Mouse (Mus musculus) thymus, postnatal 14 days (tissue): Measurements from ENCODE around the gene Tmem120a.

Experiments
- DNase-seq: peaks from one replicate; pipeline ENCODE4 v3.0.0; 2021

Gene Tmem120a

DNA sequence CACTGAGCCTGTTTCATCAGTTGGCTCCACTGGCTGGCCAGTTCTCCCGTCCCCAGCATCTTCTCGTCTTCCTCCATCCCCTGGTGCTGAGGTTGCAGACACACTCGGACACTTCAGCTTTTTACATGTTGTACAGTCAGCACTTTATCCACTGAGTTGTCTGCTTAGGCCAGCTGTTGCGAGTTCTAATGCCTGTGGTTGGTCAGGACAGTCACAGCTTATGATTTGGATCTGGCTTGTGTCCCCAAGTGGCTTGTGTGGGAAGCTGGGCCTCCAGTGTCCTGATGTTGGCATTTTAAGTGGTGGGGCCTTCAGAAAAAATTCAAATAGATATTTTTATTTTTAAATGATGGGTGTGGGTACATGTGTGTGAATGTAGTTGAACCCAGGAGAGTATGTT, 38.9 kb downstream of the Tmem120a start:
- no peak for DNase-seq

- no peak for DNase-seq
Observed at GRCm38 (mm10) chr5:135703431-135703830, 40.8 kb downstream of the Tmem120a start.

- peak; percentile 92 for DNase-seq
Observed at GRCm38 (mm10) chr5:135702682-135703192, 41.5 kb downstream of the Tmem120a start.

DNA sequence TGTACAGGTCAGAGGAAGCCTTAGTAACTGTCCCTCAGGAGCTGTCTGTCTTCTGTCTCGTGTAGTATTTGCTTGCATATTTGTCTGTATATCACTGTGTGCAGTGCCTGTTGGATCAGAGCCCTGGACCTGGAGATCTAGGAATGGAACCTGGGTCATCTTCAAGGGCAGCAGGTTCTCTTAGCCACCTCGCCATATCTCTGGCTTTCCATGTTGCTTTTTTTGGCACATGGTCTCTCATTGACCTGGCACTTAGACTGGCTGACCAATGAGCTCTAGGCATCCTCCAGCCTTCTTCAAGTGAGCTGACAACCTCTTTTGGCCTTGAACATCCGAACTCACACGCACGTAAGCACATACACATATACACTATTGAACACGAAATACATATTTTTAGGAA, 42.1 kb downstream of the Tmem120a start:
- DNase-seq: no peak

DNA sequence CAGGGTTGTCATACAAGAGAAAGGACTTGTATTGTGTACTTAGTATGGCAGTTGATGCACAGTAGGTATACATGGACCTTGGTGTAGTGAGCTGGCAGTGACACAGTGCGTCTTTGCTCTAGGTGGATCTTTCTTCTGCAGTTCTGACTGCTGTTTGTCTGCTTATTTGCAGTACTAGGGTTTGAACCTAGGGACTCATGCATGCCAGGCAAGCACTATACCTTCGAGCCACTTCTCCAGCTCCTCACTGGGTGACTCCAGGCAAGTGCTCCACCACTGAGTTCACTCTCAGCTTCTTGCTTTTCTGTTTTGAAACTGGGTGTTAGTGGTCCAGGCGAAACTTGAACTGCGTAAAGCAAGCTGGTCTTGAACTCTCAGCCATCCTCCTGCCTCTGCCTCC, 42.6 kb downstream of the Tmem120a start:
- DNase-seq: no peak

DNA sequence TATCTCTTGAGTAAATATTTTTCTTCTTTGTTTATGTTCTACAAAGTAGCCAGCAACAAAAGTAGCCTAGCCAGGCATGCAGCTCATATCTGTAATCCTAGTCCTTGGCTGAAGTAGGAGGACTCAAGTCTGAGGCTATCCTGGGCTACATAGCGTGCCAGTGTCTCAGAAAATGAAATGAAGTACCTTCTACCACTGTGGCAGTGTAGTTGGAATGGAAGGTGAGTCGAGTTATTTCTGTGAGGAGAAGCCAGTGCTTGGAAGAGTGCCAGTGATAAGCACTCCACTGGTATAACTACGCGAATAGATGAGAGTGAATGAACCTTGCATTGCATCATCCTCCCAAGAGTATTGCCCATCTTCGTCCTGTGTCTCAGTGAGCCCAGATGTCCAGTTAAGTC, 46.5 kb downstream of the Tmem120a start:
- DNase-seq: no peak

DNA sequence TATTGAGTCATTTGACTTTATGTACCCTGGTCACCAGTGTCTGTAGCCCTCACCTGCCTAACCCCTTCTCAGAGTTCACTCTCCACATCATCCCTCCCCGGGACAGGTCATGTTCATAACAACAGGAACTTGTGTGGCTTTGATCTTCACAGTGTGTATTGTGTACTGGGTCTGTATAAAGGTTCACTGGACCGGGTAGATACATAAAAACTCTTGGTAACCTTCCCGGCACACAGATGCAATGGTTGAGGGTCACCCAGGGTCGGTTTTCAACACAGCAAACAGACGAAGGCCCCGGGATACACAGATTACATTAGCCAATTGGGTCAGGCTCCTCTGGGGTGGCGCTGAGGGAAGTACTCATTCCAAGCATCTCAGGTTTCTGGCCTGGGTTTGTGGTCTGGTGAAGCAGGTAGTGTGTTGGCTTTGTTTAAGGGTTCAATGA, 48.9 kb downstream of the Tmem120a start:
- DNase-seq: no peak

DNA sequence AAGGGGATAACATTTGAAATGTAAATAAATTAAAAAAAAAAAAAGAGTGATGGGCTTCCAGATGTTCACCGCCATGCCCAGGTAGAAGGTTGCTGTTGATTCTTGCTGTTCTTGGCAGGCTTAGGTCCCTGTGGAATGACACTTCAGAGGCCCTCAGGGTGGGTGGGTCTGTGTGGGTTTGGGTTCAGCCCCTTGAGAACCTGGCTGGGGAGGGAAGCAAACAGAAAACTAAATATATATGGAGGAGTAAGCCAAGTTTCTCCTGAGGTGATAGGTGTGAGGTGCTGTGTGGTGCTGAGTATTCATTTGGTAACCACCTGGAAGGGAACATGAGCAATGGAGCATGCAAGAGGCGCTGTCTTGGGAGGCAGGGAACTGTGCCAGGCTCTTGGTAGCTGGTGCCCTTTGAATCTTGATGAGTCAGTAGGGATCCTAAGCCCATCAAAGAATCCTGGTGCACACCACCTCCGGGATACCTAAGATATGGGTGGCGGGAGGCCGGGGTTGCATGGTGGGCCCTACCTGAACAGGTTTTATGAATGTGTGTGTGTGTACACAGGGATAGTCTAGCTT, 50.9 kb downstream of the Tmem120a start:
- no peak for DNase-seq

DNA sequence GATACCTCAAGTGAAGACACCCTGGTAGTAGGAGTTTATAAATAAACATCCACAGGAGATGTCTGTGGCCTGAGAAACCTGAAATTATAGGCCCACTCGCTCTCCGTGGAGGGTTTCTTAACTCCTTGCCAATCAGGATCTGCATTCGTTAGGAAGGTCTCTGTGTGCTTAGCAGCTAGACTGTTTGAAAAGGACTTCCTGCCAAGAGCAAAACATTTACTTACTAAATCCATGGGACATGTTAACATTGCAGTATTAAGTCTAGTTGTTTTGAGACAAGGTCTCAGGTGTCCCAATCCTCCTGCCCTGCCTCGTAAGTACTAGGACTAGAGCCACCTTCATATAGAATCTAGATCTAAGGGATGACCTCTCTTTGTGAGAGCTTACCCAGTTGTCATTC, 53.0 kb downstream of the Tmem120a start:
- DNase-seq: no peak

DNA sequence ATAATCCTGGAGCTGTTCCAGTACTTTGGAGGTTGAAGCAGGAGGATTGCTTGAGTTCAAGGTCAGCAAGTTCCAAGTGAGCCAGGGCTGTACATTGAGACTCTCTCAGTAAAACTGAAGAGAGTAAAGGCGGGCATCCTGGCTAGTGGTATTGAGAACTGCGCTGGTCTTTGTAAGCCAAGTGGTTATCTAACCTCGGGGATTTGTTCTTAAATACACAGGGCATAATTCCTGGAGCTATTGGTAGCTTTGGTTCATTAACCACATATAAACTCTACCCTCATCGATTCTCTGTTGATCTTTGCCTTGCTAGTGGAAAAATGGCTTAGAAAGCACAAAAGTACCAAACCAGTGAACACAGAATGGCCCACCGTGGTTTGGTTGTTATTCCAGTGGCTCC, 53.8 kb downstream of the Tmem120a start:
- DNase-seq: no peak
